Mouse (Mus musculus): ENCODE results near the gene Cenpn.

DNA sequence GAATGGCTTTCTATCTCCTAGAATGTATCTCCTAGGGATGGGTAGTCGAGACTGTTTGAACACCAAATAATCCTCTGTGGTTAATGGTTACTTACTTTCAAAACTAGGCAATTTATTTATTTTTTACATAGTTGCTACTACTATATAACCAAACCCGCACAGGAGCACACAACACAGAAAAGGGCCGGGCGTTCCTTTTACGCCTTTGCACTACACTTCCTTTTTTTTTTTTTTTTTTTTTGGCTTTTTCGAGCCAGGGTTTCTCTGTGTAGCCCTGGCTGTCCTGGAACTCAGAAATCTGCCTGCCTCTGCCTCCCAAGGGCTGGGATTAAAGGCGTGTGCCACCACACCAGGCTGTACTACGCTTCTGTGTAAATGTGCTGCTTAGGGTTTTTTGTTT lies 40.1 kb upstream of the Cenpn start:
- no peak for TF ChIP-seq POLR2A (IDR thresholded peaks at IDR 0.05; ENCODE audit: borderline replicate concordance, insufficient read depth, low read length)
- TF ChIP-seq CTCF (IDR thresholded peaks at IDR 0.05; ENCODE audit: borderline replicate concordance, insufficient read depth, low read depth, low read length): no peak

Data from cerebellum, adult 2 months (tissue).